ENCODE assay signal across 7 mouse cellular contexts in the genomic region with DNA sequence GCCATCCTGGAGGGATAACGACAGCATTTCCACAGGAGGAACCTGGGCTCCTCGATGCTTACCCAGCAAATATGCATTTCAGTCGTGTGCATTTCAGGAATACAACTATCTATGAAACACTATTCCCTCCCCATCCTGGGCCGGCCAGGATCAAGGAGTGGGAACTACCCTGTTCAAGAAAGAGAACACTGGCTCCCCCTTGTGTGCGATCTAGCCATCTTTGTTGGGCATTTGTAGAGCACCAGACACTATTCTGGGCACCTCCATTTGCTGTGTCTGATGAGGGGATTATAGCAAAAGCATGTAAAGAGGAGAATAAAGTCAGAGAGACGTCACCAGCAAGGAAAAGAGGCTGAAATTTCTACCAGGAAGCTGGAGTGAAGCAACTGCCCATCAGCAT. TPM values are rescaled to one million over a fixed set of nuclear protein-coding genes. Genes with fewer than 3 reads are reported as not detected.
DNase-seq lines count a peak whose midpoint lies in the region; ATAC-seq and TF ChIP-seq lines count a peak whose summit lies in the region.
"Not testable (repeated sequence)": the region's sequence is repeated elsewhere in the genome, so short reads cannot be mapped to it uniquely, and the experiment has no call there.

No protein-coding gene starts in this region.

- in situ Hi-C loops in Patski (cut with MboI; ENCODE audit: low pct_unique_long_range_greater_than_20kb): not testable (repeated sequence)

- not testable (repeated sequence) for H3K4me1 ChIP-seq in embryonic facial prominence, embryonic 15.5 days; stomach, postnatal 0 days (replicated peaks; ENCODE audit: control insufficient read depth, insufficient read depth)

- not testable (repeated sequence) for H3K36me3 ChIP-seq in embryonic facial prominence, embryonic 15.5 days; stomach, postnatal 0 days (ENCODE audit: control insufficient read depth, insufficient read depth, low read length)

- H3K4me2 ChIP-seq in embryonic facial prominence, embryonic 15.5 days (replicated peaks); stomach, postnatal 0 days (replicated peaks; ENCODE audit: low read depth): not testable (repeated sequence)

- ATAC-seq in Patski: peak; percentile 40
- ATAC-seq in common myeloid progenitor, adult 5-6 weeks (replicated peaks; ENCODE audit: low read depth, poor library complexity, severe bottlenecking): 0 out of 2 replicates have a peak, but pooled peaks have one; percentile 39
- ATAC-seq in embryonic facial prominence, embryonic 15.5 days (ENCODE audit: insufficient number of reproducible peaks, low FRiP score, low TSS enrichment, low read depth): 0 out of 2 replicates have a peak, but pooled peaks have one; percentile 40
- peak; percentile 44 for ATAC-seq in granulocyte monocyte progenitor cell, adult 5-6 weeks (replicated peaks; ENCODE audit: poor library complexity, severe bottlenecking)
- ATAC-seq in megakaryocyte, adult 5-6 weeks (ENCODE audit: poor library complexity, severe bottlenecking): peak; percentile 54; the same call in 1 of the 2 replicates
- 0 out of 2 replicates have a peak, but pooled peaks have one; percentile 50 for ATAC-seq in megakaryocyte-erythroid progenitor cell, adult 5-6 weeks (replicated peaks; ENCODE audit: low FRiP score, low TSS enrichment, poor library complexity, severe bottlenecking)
- ATAC-seq in stomach, postnatal 0 days (ENCODE audit: low FRiP score, low TSS enrichment): peak; percentile 43; the same call in 1 of the 2 replicates

- TF ChIP-seq CTCF in Patski (IDR thresholded peaks at IDR 0.05); stomach, postnatal 0 days (IDR thresholded peaks at IDR 0.05; ENCODE audit: low read depth): not testable (repeated sequence)

- not testable (repeated sequence) for H3K9ac ChIP-seq in embryonic facial prominence, embryonic 15.5 days; stomach, postnatal 0 days (ENCODE audit: low read length)

- CTCF ChIA-PET in Patski (lab: Charles Lee): not testable (repeated sequence)

- no CpG with 5 or more reads among the region's 6 CpGs for WGBS in embryonic facial prominence, embryonic 15.5 days
- no CpG with 5 or more reads among the region's 6 CpGs for WGBS in stomach, postnatal 0 days

- not testable (repeated sequence) for H3K27ac ChIP-seq in embryonic facial prominence, embryonic 15.5 days (replicated peaks); stomach, postnatal 0 days (replicated peaks)

- not testable (repeated sequence) for H3K4me3 ChIP-seq in embryonic facial prominence, embryonic 15.5 days (replicated peaks); stomach, postnatal 0 days (ENCODE audit: low read depth, low read length)

- not testable (repeated sequence) for H3K27me3 ChIP-seq in Patski; embryonic facial prominence, embryonic 15.5 days; stomach, postnatal 0 days (ENCODE audit: control insufficient read depth, insufficient read depth, low read length)

- not testable (repeated sequence) for H3K9me3 ChIP-seq in embryonic facial prominence, embryonic 15.5 days (replicated peaks); stomach, postnatal 0 days (ENCODE audit: control insufficient read depth, low read length)

- TF ChIP-seq EP300 in stomach, postnatal 0 days (optimal IDR thresholded peaks at IDR 0.05): not testable (repeated sequence)

- POLR2A ChIA-PET in Patski (lab: Charles Lee): not testable (repeated sequence)

- not testable (repeated sequence) for DNase-seq in Patski (ENCODE audit: low read depth, low spot score); stomach, postnatal 0 days (ENCODE audit: low spot score)

RNA-seq across cellular contexts. Expression of gene Dynlt1c, which starts 12.8 kb away (rescaled TPM):
- 10.2 TPM for polyA plus RNA-seq in Patski (2021)
- 2.6 and 5.9 TPM in 2 replicates for total RNA-seq in common myeloid progenitor, adult 5-6 weeks (2017)
- polyA plus RNA-seq in embryonic facial prominence, embryonic 15.5 days (2015; fragmentation: Nextera tagmentation; extraction: Ambion mirVana): 38.8 and 46.3 TPM in 2 replicates
- 1.2 and 13.1 TPM in 2 replicates for total RNA-seq in granulocyte monocyte progenitor cell, adult 5-6 weeks (2014; fragmentation: Nextera tagmentation)
- total RNA-seq in granulocyte monocyte progenitor cell, adult 5-6 weeks (2017): 3.2 and 5.4 TPM in 2 replicates
- total RNA-seq in megakaryocyte, adult 5-6 weeks (2015): 4.7 and 11.7 TPM in 2 replicates
- 5.7 and 10.4 TPM in 2 replicates for total RNA-seq in megakaryocyte, adult 5-6 weeks (2017)
- 6.5 and 14.3 TPM in 2 replicates for total RNA-seq in megakaryocyte-erythroid progenitor cell, adult 5-6 weeks (2014; fragmentation: Nextera tagmentation)
- 6.3 TPM in 1 of 2 replicates, not detected in the other for total RNA-seq in megakaryocyte-erythroid progenitor cell, adult 5-6 weeks (2017)
- polyA plus RNA-seq in stomach, postnatal 0 days (2015; fragmentation: Nextera tagmentation; extraction: Ambion mirVana): 12.6 and 15.5 TPM in 2 replicates
